Mouse (Mus musculus) liver, embryonic 13.5 days (tissue): Measurements from ENCODE around the gene Nbea. TPM values are rescaled to one million over a fixed set of nuclear protein-coding genes. Genes with fewer than 3 reads are reported as not detected.

Source experiments
- ATAC-seq: fragments of 200-750 bp; cut with Nextera tagmentation; 2 replicates; pipeline ENCODE4 v1.8.0; 2017; ENCODE audit warnings: low read depth, mild to moderate bottlenecking, moderate number of reproducible peaks, moderate library complexity
- DNase-seq: peaks from one replicate; pipeline ENCODE4 v3.0.0; 2022
- H3K27ac ChIP-seq: fragments of 300-500 bp; sonication (generic); 2 replicates; pipeline ENCODE4 v1.5.1; 2015; ENCODE audit warnings: moderate library complexity, mild to moderate bottlenecking, inconsistent platforms
- H3K27me3 ChIP-seq: fragments of 300-500 bp; sonication (generic); 2 replicates; pipeline ENCODE4 v1.6.1; 2015; ENCODE audit warnings: mild to moderate bottlenecking, inconsistent platforms
- H3K36me3 ChIP-seq: fragments of 300-500 bp; sonication (generic); 2 replicates; pipeline ENCODE4 v1.6.1; 2015; ENCODE audit warnings: mild to moderate bottlenecking, inconsistent platforms
- H3K4me1 ChIP-seq: fragments of 300-500 bp; sonication (generic); replicated peaks from 2 replicates; pipeline ENCODE4 v1.6.1; 2015; ENCODE audit warnings: inconsistent platforms
- H3K4me2 ChIP-seq: fragments of 300-500 bp; sonication (generic); 2 replicates; pipeline ENCODE4 v1.6.1; 2015; ENCODE audit warnings: inconsistent platforms, mild to moderate bottlenecking, moderate library complexity
- H3K4me3 ChIP-seq: fragments of 300-500 bp; sonication (generic); replicated peaks from 2 replicates; pipeline ENCODE4 v1.5.1; 2015; ENCODE audit warnings: mild to moderate bottlenecking, inconsistent platforms
- H3K9ac ChIP-seq: fragments of 300-500 bp; sonication (generic); 2 replicates; pipeline ENCODE4 v1.6.1; 2015; ENCODE audit warnings: mild to moderate bottlenecking, inconsistent platforms
- H3K9me3 ChIP-seq: fragments of 300-500 bp; sonication (generic); replicated peaks from 2 replicates; pipeline ENCODE4 v1.6.1; 2016; ENCODE audit warnings: inconsistent platforms
- WGBS: fragments of 180-500 bp; shearing (Covaris S2); methylation state at CpG from one replicate; pipeline ENCODE4 v1.1.7; 2015; ENCODE audit not compliant: insufficient replicate concordance; 5-methylcytosine and 5-hydroxymethylcytosine counted together
- polyA plus RNA-seq: library from polyadenylated mRNA; unstranded; fragments of >200 nt; fragmentation: Nextera tagmentation; extraction: Ambion mirVana; gene quantifications from 2 replicates; pipeline ENCODE4 v1.2.1, GENCODE M21; 2015

The Nbea gene
- 0.98 and 1.2 TPM in 2 replicates for polyA plus RNA-seq

DNA sequence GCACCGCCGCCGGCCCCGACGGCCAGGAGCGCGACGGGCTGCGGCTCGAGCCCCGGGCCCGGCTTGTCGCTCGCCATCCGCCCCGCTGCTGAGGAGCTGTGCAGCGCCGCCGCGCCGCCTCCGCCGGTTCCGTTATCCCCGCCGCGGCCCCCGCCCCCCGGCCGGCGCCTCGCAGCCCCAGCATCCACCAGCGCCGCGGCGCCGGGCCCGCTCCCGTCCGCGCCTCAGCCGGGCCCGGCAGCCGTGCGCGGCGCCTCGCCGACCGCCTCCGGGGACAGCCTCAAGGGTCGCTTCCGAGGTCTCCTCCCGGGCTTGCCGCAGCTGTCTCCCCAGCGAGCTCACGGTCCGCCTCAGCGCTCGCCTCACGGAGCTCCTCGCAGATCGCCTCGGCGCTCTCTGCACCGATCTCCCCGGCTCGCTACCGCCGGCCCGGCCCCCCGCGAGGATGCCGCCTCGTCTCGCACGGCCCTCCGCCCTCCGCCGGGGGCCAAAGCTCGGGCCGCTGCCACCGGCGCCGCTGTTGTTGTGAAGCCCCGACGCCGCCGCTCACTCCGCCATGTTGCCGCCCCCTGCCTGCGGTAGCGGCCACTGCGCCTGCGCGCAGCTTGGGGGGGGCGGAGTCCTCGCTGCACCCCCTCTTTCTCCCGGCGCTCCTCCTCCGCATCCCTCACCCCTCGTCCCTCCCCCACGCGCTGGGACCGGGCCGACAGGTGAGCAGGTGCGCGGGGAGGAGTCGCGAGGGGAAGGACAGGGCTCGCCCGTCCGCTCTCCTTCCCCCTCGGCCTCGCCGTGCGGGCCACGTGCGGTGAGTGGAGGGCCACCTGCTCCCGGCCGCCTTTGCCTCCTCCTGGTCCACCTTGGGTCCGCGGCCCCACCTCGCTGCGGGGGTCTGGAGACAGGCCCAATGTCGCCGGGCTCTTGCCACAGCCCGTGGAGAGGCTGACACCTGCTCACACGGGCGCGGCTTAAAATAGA lies at the start of gene Nbea:
Gene Nbea, minus strand, starts transcription at position 543 of the 975 bp plus-strand sequence.
- Histone ChIP-seq H3K4me2 (peak within 1 kb of the TSS; percentile 90), H3K27ac (peak within 1 kb of the TSS; percentile 55; the same call in 1 of the 2 replicates), H3K4me3 (peak within 1 kb of the TSS; percentile 79), H3K27me3 (peaks cover 34% of the 10 kb centered on the region), H3K9me3 (no peaks in the 10 kb centered on the region), H3K36me3 (no peaks in the 10 kb centered on the region), H3K9ac (peak within 1 kb of the TSS; percentile 76), H3K4me1 (peaks cover 16% of the 10 kb centered on the region)
- under 1% methylated on average over 118 of the region's 131 CpGs for WGBS
- peak; percentile 31 for DNase-seq
- ATAC-seq = peak; percentile 79

DNA sequence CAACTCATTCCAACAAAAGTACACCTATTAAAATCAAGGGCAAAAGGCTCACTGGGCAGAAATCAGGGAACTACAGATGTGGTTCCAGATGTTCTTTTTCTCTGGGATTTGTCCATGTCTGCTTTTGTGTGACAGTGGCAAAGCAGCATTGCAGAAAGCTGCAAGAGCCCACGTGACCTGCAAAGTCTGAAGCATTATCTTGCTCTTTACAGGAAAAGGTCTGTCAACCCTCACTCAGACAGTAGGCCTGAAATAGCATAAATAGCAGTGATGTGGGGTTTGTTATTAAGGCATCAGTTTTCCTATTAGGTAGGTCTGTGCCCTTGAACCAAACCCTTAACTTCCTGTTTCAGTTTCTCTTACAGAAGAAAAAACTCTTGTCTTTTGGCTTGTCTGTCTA lies 45.8 kb upstream of the Nbea start:
- H3K9me3 ChIP-seq = no peaks in the 10 kb centered on the region
- 18% methylated on average over 1 of the region's 1 CpGs for WGBS
- no peak for DNase-seq
- no peak overlapping the region for H3K9ac ChIP-seq
- ATAC-seq = no peak
- H3K27me3 ChIP-seq = no peaks in the 10 kb centered on the region
- no peak overlapping the region for H3K27ac ChIP-seq
- H3K4me3 ChIP-seq = no peak overlapping the region
- no peak overlapping the region for H3K4me2 ChIP-seq
- H3K36me3 ChIP-seq = no peaks in the 10 kb centered on the region
- no peaks in the 10 kb centered on the region for H3K4me1 ChIP-seq

DNA sequence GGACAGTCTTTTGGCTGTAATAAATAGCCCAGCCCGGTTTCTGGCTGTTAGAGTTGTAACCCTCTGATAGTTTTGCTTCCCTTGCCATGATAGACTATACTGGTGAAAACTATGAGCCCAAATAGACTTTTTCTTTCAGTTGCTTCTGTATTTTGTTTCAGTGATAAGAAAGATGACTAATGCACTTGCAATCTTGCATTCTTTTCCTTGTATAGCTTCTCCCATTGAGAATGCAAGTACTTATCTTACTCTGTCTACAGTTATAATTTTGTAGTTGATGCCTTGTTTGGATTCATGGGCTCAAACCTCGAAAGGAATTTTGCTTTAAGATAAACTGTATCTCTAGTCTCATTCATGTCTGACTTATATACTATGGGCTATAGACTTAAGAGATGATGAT lies 32.5 kb upstream of the Nbea start:
- 41% methylated on average over 2 of the region's 2 CpGs for WGBS
- Histone ChIP-seq H3K4me3 (no peak overlapping the region), H3K4me1 (no peaks in the 10 kb centered on the region), H3K27ac (no peak overlapping the region), H3K27me3 (no peaks in the 10 kb centered on the region), H3K36me3 (no peaks in the 10 kb centered on the region), H3K9me3 (no peaks in the 10 kb centered on the region), H3K4me2 (no peak overlapping the region), H3K9ac (no peak overlapping the region)
- DNase-seq (no peak), ATAC-seq (no peak)

DNA sequence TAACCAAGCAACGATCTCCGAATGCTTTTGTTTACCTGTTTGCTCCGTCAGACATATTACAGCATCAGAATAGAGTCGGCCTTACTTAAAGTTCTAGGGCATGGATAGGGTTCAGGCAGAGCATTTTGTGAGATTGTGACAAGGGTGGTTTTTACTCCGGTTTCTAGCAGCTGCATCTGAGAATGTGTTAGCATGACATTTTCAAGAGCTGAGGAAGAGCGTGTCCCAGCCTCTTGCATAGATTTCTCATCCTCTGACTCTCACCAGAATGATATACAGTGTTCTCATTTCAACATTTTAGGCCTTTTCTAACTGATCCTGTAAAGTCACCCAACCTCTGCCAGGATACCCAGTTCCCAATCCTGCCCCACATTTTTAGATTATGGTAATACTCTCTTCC lies 20.5 kb upstream of the Nbea start:
- no peak for DNase-seq
- no peaks in the 10 kb centered on the region for H3K4me1 ChIP-seq
- no peak overlapping the region for H3K4me3 ChIP-seq
- H3K9ac ChIP-seq = no peak overlapping the region
- WGBS = 69% methylated on average over 6 of the region's 6 CpGs
- H3K4me2 ChIP-seq = no peak overlapping the region
- H3K9me3 ChIP-seq = no peaks in the 10 kb centered on the region
- no peak overlapping the region for H3K27ac ChIP-seq
- no peaks in the 10 kb centered on the region for H3K27me3 ChIP-seq
- ATAC-seq = no peak
- H3K36me3 ChIP-seq = no peaks in the 10 kb centered on the region

DNA sequence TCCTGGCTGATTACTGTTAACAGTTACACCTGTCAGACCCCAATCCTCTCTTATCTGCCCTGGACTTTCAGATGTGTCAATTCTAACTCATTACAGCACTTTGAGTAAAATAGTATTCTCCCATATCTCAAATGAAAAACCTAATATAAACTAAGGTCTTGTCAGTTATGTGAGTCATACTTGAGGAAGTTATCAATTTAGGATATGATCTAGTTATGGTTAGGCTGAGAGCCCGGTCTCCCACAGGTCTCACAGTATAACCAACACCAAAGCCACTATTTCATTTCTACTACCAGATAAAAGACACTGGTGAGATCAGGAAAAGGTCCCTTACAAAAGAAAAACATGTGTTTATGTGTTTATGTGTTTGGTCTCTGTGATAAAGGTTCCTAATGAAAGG lies 4.7 kb upstream of the Nbea start:
- no peak for ATAC-seq
- WGBS = 40% methylated on average over 1 of the region's 1 CpGs

DNA sequence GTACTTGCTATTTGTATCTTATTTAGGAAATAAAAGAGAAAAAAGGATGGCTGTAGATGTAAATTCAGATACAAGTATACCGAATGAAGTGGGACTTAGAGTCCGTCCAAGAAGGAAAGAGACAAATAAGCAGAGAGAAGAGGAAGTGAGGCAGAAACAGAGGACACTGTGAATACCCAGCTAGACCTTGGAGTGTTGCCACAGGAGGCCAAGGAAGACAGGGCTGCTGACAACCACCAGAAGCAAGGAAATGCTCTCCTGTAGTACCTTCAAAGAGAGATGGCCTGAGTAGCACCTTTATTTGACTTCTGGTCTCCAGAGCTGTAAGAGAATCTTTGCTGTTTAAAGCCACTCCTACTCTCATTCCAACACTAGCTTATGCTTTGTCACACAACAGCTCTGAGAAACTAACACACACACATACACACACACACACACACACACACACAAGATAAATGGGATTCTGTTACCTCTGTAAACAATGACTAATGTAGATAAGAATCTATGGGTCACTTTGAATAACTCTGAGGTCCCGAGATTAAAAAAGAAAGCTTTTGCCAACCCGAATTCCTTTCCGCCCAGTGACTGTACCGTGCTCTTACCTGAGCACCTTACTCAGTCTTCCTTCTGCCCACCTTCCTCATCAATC lies 3.8 kb upstream of the Nbea start:
- peaks cover 26% of the 10 kb centered on the region for H3K27me3 ChIP-seq
- no peak overlapping the region for H3K4me3 ChIP-seq
- 47% methylated on average over 6 of the region's 6 CpGs for WGBS

More for the DNA sequence above, 4.7 kb upstream of the Nbea start:
- no peak overlapping the region for H3K9ac ChIP-seq
- no peak overlapping the region for H3K27ac ChIP-seq
- no peak for DNase-seq
- no peak overlapping the region for H3K4me2 ChIP-seq
- H3K4me3 ChIP-seq = no peak overlapping the region
- no peaks in the 10 kb centered on the region for H3K9me3 ChIP-seq
- no peaks in the 10 kb centered on the region for H3K36me3 ChIP-seq
- peaks cover 6% of the 10 kb centered on the region for H3K4me1 ChIP-seq
- peaks cover 16% of the 10 kb centered on the region for H3K27me3 ChIP-seq

DNA sequence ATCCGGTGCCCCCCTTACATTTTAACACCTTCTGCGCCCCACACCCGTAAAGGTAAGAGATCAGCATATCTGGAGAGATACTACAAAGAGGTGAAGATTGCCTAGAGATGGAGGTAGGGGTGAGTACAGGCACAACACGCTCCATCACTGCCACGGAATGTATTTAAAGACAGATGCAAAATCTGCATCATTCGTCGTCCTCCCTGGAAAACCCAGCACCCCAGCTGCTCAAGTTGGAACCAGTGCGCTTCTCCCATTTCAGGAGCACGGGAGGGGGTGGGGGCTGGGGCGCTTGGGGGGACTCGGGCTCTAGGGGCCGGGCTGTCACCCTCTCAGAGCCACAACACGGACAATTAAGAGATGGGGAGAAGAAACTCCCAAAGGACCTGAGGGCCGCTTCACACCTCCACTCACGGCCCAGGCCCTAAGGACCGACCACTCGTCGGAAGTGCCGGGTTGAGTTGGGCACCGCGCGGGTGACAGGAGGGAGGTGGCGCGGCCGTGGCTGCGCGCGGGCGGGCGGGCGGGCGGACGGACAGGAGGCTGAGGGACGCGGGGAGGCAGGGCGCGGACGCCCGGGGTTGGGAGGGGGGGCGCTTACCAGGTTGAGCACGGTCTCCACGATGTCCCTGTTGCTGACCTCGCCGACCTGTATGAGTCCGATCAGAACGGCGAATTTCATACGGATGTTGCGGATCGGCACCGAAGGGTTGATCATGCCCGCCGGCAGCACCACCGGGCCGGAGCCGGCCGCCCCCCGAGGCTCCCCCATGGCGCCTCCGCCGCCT lies 936 bp downstream of the Nbea start:
- peaks cover 34% of the 10 kb centered on the region for H3K27me3 ChIP-seq
- peak overlapping the region; percentile 76 for H3K9ac ChIP-seq
- H3K4me2 ChIP-seq = peak overlapping the region; percentile 90
- H3K4me3 ChIP-seq = peak overlapping the region; percentile 79
- H3K4me1 ChIP-seq = peaks cover 16% of the 10 kb centered on the region
- no peak overlapping the region for H3K27ac ChIP-seq
- DNase-seq (no peak), ATAC-seq (peak; percentile 64)
- H3K36me3 ChIP-seq = no peaks in the 10 kb centered on the region
- H3K9me3 ChIP-seq = no peaks in the 10 kb centered on the region
- WGBS = 2% methylated on average over 56 of the region's 61 CpGs

More for the DNA sequence above, 3.8 kb upstream of the Nbea start:
- peaks cover 11% of the 10 kb centered on the region for H3K4me1 ChIP-seq
- H3K27ac ChIP-seq = no peak overlapping the region
- H3K4me2 ChIP-seq = no peak overlapping the region
- H3K9me3 ChIP-seq = no peaks in the 10 kb centered on the region
- ATAC-seq = no peak
- H3K9ac ChIP-seq = no peak overlapping the region
- DNase-seq = no peak
- H3K36me3 ChIP-seq = no peaks in the 10 kb centered on the region

DNA sequence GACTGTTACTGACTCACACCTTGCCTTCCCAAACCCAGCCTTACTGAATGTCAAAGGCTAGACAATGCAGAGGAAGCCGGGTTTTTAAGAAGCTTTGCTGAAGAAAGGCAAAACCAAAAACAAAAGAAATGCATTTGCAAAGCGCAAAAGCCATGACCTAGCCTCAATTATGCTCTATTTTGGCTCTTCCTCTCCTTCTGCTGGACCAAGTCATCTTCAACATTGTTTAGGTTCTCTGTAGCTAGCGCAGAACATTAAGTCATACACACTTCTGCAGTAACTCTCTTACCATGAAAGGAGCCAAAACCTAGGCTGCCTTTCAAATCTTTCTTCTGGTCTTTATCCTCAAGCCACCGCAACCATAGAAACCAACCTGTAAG lies 1.5 kb downstream of the Nbea start:
- Histone ChIP-seq H3K4me1 (peaks cover 16% of the 10 kb centered on the region), H3K9ac (0 out of 2 replicates have a peak overlapping the region, but pooled peaks have one; percentile 76), H3K9me3 (no peaks in the 10 kb centered on the region), H3K36me3 (no peaks in the 10 kb centered on the region), H3K27me3 (peaks cover 34% of the 10 kb centered on the region), H3K4me2 (peak overlapping the region; percentile 90), H3K4me3 (peak overlapping the region; percentile 79), H3K27ac (no peak overlapping the region)
- ATAC-seq (no peak), DNase-seq (no peak)
- 22% methylated on average over 4 of the region's 4 CpGs for WGBS

DNA sequence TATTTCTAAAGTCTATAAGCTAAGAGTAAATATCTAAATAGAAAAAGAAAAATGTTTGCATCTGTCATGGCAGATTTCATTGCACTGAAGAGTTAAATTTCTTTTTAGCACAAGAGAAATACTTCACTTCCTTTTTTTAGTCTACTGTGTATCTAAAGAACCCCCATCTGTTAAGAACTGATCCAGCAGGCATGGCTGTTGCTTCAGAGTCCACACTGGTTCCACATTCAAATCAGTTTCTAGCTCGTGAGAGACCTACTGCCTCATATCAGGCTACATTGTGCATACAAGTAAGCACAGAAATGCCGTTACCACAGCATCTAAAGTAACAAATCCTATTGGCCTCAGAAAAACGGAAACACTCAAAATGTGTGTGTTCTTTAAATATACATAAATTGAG lies 2.5 kb downstream of the Nbea start:
- H3K36me3 ChIP-seq = no peaks in the 10 kb centered on the region
- no peak overlapping the region for H3K27ac ChIP-seq
- no peak for ATAC-seq
- no peak overlapping the region for H3K9ac ChIP-seq
- H3K4me2 ChIP-seq = no peak overlapping the region
- DNase-seq = no peak
- peaks cover 16% of the 10 kb centered on the region for H3K4me1 ChIP-seq
- H3K9me3 ChIP-seq = no peaks in the 10 kb centered on the region
- no peak overlapping the region for H3K4me3 ChIP-seq
- H3K27me3 ChIP-seq = peaks cover 31% of the 10 kb centered on the region
- WGBS = 34% methylated on average over 3 of the region's 3 CpGs

DNA sequence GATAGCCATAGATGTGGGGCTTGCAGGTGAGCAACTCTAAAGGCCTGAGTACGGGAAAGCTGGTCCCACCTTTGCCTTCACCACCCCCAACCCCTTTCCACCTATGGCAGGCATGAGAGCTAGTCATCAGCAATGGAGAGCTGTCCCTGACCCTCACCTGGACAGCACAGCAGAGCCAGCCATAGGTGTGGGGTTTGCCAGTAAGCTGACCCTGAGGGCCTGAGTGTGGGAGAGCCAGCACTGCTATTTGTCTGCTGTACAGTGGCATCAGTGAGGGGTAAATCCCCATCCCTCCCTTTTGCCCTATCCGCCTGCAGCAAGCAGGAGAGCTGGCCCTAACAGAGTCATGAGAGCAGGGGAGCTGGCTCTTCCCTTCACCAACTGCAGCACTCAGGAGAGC lies 25.6 kb downstream of the Nbea start:
- Histone ChIP-seq H3K4me2 (no peak overlapping the region), H3K9me3 (no peaks in the 10 kb centered on the region), H3K27me3 (no peaks in the 10 kb centered on the region), H3K27ac (no peak overlapping the region), H3K4me3 (no peak overlapping the region), H3K4me1 (no peaks in the 10 kb centered on the region), H3K9ac (no peak overlapping the region), H3K36me3 (no peaks in the 10 kb centered on the region)
- DNase-seq (no peak), ATAC-seq (no peak)
- 70% methylated on average over 2 of the region's 2 CpGs for WGBS

DNA sequence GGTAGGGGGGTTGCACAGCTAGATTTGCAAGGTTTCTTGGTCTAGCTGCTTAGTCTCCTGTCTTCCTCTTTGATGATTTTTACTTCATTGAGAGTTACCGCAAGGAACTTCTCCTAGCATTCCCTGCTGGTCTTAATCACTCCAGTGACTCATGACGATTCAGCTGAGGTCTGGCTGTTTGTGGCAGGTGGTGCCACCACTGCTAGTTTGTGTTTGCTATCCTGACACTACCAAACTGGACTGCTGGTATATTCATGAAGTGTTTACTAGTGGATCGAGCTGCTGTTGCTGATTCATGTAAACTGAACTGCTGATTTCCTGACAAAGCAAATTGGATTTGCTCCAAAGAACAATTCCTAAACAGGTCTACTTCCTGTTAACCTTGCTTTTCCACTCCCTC lies 56.8 kb downstream of the Nbea start:
- H3K36me3 ChIP-seq = no peaks in the 10 kb centered on the region
- 70% methylated on average over 3 of the region's 3 CpGs for WGBS
- H3K4me1 ChIP-seq = no peaks in the 10 kb centered on the region
- H3K9ac ChIP-seq = no peak overlapping the region
- H3K27ac ChIP-seq = no peak overlapping the region
- no peak overlapping the region for H3K4me2 ChIP-seq
- no peaks in the 10 kb centered on the region for H3K9me3 ChIP-seq
- H3K27me3 ChIP-seq = no peaks in the 10 kb centered on the region
- DNase-seq (no peak), ATAC-seq (no peak)
- no peak overlapping the region for H3K4me3 ChIP-seq
